Mouse (Mus musculus) monocyte, adult 5-6 weeks (primary cell): ENCODE measurements around the gene Ube2d3. TPM values are rescaled to one million over a fixed set of nuclear protein-coding genes. Genes with fewer than 3 reads are reported as not detected.

Experiments
- ATAC-seq: fragments of 153-309, 156-312 bp; replicated peaks from 2 replicates; pipeline ENCODE4 v1.8.0; 2017; ENCODE audit warnings: mild to moderate bottlenecking; ENCODE audit not compliant: low TSS enrichment, insufficient number of reproducible peaks, severe bottlenecking, poor library complexity, low FRiP score
- total RNA-seq: library from RNA; stranded (forward); fragments of 200-1000, 200-491, 200-594 nt; gene quantifications from 3 replicates; pipeline ENCODE4 v1.2.3, GENCODE M21; 2017

The Ube2d3 gene
- total RNA-seq, 1 experiment from 2014 or later: 588 TPM

GRCm38 (mm10) chr3:135516891-135517290, 78.9 kb downstream of the Ube2d3 start:
- ATAC-seq: peak; percentile 60

Other genes with a start within 250 kb of the Ube2d3 start
- 1.8 to 2.4 TPM (median 2.0 TPM) in 3 replicates for gene Cenpe, start 225.6 kb upstream of the Ube2d3 start, total RNA-seq
- gene Bdh2, start 156.9 kb upstream of the Ube2d3 start, total RNA-seq: not detected in 3 replicates
- gene Slc9b2, start 130.4 kb upstream of the Ube2d3 start, total RNA-seq: not detected in 3 replicates
- 0.95 TPM in 1 of 3 replicates, not detected in the others for gene Slc9b1, start 90.1 kb upstream of the Ube2d3 start, total RNA-seq
- gene Cisd2, start 14.2 kb upstream of the Ube2d3 start, total RNA-seq: 47.2 to 67.5 TPM (median 55.4 TPM) in 3 replicates
- gene Manba, start 47.5 kb downstream of the Ube2d3 start, total RNA-seq: 41.5 to 56.4 TPM (median 47.4 TPM) in 3 replicates